Mouse (Mus musculus): ENCODE measurements at regions not wholly inside any gene's neighbourhood (a gene's known extent, or its start where the extent isn't known, plus 50 kb on each side); places are given as distances from the start of the nearest gene placed in this dataset.

DNA sequence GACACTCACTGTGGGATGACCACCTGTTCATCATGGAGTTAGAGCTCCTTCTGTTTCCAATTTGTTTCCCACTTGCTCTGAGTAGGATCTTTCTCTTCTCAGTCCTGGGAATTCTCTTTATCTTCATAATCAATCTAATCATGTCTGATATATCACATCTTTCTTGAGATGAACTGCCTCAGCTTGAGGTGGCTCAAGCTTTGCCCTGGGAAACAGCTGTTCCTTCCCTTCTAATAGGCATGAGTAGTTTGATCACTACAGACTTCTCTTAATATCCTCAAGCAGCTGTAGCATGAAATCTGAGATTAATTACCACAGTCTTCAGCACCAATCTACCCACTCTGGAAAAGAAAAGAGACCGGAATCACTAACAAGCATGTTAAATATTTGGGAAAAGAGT is 270.8 kb upstream of the Tmem47 start:
- in situ Hi-C loops (cut with MboI, MseI): loop anchor here (10.0 kb wide), 1 partner anchor 1015 kb away; no protein-coding TSS in a partner anchor

DNA sequence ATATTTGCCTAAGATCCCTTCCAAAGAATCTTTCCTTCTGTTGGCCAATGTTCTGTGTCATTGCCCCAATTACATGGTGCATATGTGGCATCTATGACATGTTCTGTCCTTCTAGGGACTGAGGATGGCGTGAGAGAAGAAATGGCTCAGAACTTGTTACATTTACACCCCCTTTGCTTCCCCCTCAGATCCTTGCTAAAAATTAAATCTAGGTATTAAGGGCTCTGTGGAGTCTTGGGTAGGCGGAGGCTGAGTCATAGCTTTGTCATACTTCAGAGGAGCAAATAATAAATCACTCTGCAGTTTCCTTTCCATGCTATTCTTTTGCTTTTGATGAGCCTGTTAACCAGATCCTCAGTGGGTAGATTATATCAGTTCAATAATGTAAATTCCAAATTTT is 270.2 kb upstream of the Tmem47 start:
- in situ Hi-C loops (cut with MboI, MseI): loop anchor here (10.0 kb wide), 1 partner anchor 1015 kb away; no protein-coding TSS in a partner anchor
